Mouse (Mus musculus) hindlimb bud, embryonic 11.5 days (tissue): ENCODE data around the gene Brix1.
"Not testable (repeated sequence)": the region's sequence is repeated elsewhere in the genome, so short reads cannot be mapped to it uniquely, and the experiment has no call there.

Experiments used
- DNase-seq: peaks from one replicate; pipeline ENCODE4 v3.0.0-alpha.2; 2012; ENCODE audit warnings: low read depth, low spot score; ENCODE audit errors: extremely low spot score

Gene Brix1

GRCm38 (mm10) chr15:10485484-10486364 is at the start of gene Brix1, which contains the start of gene Rad1:
Brix1 (minus strand) TSS chr15:10485947.
Rad1 (plus strand) TSS chr15:10486018.
- peak; percentile 83 for DNase-seq

- no peak for DNase-seq
These were observed 48.8 kb upstream of the Brix1 start for GRCm38 (mm10) chr15:10534591-10534990.

- not testable (repeated sequence) for DNase-seq
These were observed 47.6 kb upstream of the Brix1 start for GRCm38 (mm10) chr15:10533361-10533760.

- no peak for DNase-seq
These were observed 45.6 kb upstream of the Brix1 start for GRCm38 (mm10) chr15:10531352-10531751.

- DNase-seq: no peak
These were observed 40.1 kb upstream of the Brix1 start for GRCm38 (mm10) chr15:10525896-10526295.

GRCm38 (mm10) chr15:10515166-10515565 is 29.4 kb upstream of the Brix1 start:
- DNase-seq: no peak

GRCm38 (mm10) chr15:10506099-10506498 is 20.4 kb upstream of the Brix1 start:
- DNase-seq: no peak

- DNase-seq: peak; percentile 47
These were observed 15.3 kb upstream of the Brix1 start for GRCm38 (mm10) chr15:10500838-10501719.

- no peak for DNase-seq
These were observed 14.3 kb upstream of the Brix1 start for GRCm38 (mm10) chr15:10500035-10500434.

- DNase-seq: no peak
These were observed 13.8 kb upstream of the Brix1 start for GRCm38 (mm10) chr15:10499593-10499992.

GRCm38 (mm10) chr15:10496696-10497095 is 10.9 kb upstream of the Brix1 start:
- DNase-seq: not testable (repeated sequence)

- no peak for DNase-seq
These were observed 10.2 kb upstream of the Brix1 start for GRCm38 (mm10) chr15:10495944-10496343.

GRCm38 (mm10) chr15:10490101-10490500 is 4.4 kb upstream of the Brix1 start:
- no peak for DNase-seq

GRCm38 (mm10) chr15:10487246-10487645 is 1.5 kb upstream of the Brix1 start:
- no peak for DNase-seq

- DNase-seq: no peak
These were observed 655 bp upstream of the Brix1 start for GRCm38 (mm10) chr15:10486365-10486839.

GRCm38 (mm10) chr15:10470941-10471340 is 14.8 kb downstream of the Brix1 start:
- no peak for DNase-seq

GRCm38 (mm10) chr15:10470151-10470831 is 15.5 kb downstream of the Brix1 start, which contains the start of gene Dnajc21:
Dnajc21 (minus strand) TSS chr15:10470516.
- no peak for DNase-seq

GRCm38 (mm10) chr15:10469641-10470150 is 16.1 kb downstream of the Brix1 start:
- DNase-seq: no peak

- no peak for DNase-seq
These were observed 17.0 kb downstream of the Brix1 start for GRCm38 (mm10) chr15:10468761-10469160.

GRCm38 (mm10) chr15:10464678-10465077 is 21.1 kb downstream of the Brix1 start:
- DNase-seq: no peak

- DNase-seq: no peak
These were observed 22.2 kb downstream of the Brix1 start for GRCm38 (mm10) chr15:10463555-10463954.
